Mouse (Mus musculus) neural tube, embryonic 14.5 days (tissue): ENCODE results near the gene Ghr. TPM values are rescaled to one million over a fixed set of nuclear protein-coding genes. Genes with fewer than 3 reads are reported as not detected.
A peak's percentile ranks its signal among the peaks of the same experiment; 100 is the strongest.

ENCODE experiments used
- ATAC-seq: fragments of 200-750 bp; cut with Nextera tagmentation; 2 replicates; pipeline ENCODE4 v1.8.0; 2017; ENCODE audit warnings: low read depth, mild to moderate bottlenecking, moderate TSS enrichment, moderate library complexity
- H3K27ac ChIP-seq: fragments of 300-500 bp; sonication (generic); 2 replicates; pipeline ENCODE4 v1.5.1; 2014; ENCODE audit warnings: low read depth, mild to moderate bottlenecking, control low read depth, low read length, moderate library complexity, mixed read lengths
- H3K27me3 ChIP-seq: fragments of 300-500 bp; sonication (generic); 2 replicates; pipeline ENCODE4 v1.6.1; 2014; ENCODE audit warnings: low read length; ENCODE audit not compliant: control insufficient read depth, insufficient read depth
- H3K36me3 ChIP-seq: fragments of 300-500 bp; sonication (generic); 2 replicates; pipeline ENCODE4 v1.6.1; 2014; ENCODE audit warnings: low read length, mixed read lengths; ENCODE audit not compliant: control insufficient read depth, insufficient read depth
- H3K4me1 ChIP-seq: fragments of 300-500 bp; sonication (generic); 2 replicates; pipeline ENCODE4 v1.6.1; 2014; ENCODE audit warnings: low read length; ENCODE audit not compliant: control insufficient read depth, insufficient read depth
- H3K4me2 ChIP-seq: fragments of 300-500 bp; sonication (generic); 2 replicates; pipeline ENCODE4 v1.6.1; 2014; ENCODE audit warnings: mild to moderate bottlenecking, low read depth, low read length, control low read depth
- H3K4me3 ChIP-seq: fragments of 300-500 bp; sonication (generic); 2 replicates; pipeline ENCODE4 v1.5.1; 2014; ENCODE audit warnings: low read depth, low read length, control low read depth, mixed read lengths
- H3K9ac ChIP-seq: fragments of 300-500 bp; sonication (generic); replicated peaks from 2 replicates; pipeline ENCODE4 v1.6.1; 2014; ENCODE audit warnings: low read depth, mild to moderate bottlenecking, control low read depth, low read length, mixed read lengths
- H3K9me3 ChIP-seq: fragments of 300-500 bp; sonication (generic); 2 replicates; pipeline ENCODE4 v1.6.1; 2016; ENCODE audit warnings: low read length; ENCODE audit not compliant: control insufficient read depth
- WGBS: fragments of 180-500 bp; shearing (Covaris S2); extraction: QIAGEN DNeasy Blood & Tissue Kit; methylation state at CpG from one replicate; pipeline ENCODE4 v1.1.7; 2014; 5-methylcytosine and 5-hydroxymethylcytosine counted together
- polyA plus RNA-seq: library from polyadenylated mRNA; unstranded; fragments of >200 nt; fragmentation: Nextera tagmentation; extraction: Ambion mirVana; gene quantifications from 2 replicates; pipeline ENCODE4 v1.2.1, GENCODE M21; 2014

Gene Ghr
- polyA plus RNA-seq, 1 experiment from 2014 or later: 9.8 TPM

DNA sequence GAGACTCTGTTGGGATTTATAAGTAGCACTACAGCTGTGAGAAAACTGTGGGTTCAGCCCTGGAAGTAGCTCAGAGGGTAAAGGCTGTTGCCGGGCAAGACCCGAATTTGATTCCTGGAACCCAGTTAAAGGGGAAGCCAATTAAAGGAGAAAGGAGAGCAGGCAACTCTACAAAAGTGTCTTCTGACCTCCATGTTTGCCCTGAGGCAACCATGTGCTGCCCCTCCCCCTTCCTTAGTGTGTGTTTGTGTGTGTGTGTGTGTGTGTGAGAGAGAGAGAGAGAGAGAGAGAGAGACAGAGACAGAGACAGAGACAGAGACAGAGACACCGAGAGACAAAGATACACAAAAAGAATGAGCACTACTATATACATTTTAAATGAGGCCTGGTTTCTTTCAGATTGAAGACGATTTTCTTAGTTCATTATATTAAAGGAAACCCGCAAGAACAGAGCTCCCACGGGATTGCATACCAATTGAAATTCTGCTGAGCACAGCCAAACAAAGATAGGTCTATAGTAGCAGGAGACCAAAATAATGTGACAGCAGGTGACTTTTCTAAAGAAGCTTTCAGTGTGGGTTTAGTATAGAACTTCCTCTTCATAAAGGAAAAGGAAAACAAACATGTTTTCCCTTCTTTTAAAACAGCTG, 313.2 kb downstream of the Ghr start:
- no peak for ATAC-seq
- Histone ChIP-seq H3K9me3 (no peaks in the 10 kb centered on the region), H3K4me3 (peak overlapping the region; percentile 19; the same call in 1 of the 2 replicates), H3K4me2 (peak overlapping the region; percentile 34; the same call in 1 of the 2 replicates), H3K4me1 (no peaks in the 10 kb centered on the region), H3K27me3 (no peaks in the 10 kb centered on the region), H3K9ac (no peak overlapping the region), H3K27ac (peak overlapping the region; percentile 19; the same call in 1 of the 2 replicates), H3K36me3 (no peaks in the 10 kb centered on the region)
- 19% methylated on average over 6 of the region's 6 CpGs for WGBS

DNA sequence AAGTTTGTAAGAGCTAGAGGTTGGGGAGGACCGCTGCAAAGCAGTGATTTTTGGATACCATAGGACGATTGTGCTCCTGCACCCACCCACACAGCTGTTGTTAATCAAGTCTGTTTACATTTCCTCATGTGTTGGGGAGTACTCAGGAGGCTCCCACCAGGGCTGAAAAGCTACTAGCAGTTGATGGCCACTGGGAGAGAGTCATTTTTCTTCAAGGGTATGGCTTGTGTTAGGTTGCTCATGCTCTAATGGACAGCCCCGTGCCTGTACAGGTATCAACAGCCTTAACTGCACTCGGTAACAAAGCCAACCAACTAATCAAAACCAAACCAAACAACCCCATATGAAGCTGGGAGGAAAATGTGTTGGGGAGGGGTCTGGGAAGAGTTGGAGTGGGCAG, 313.8 kb downstream of the Ghr start:
- Histone ChIP-seq H3K27me3 (no peaks in the 10 kb centered on the region), H3K4me1 (no peaks in the 10 kb centered on the region), H3K27ac (no peak overlapping the region), H3K9ac (no peak overlapping the region), H3K9me3 (no peaks in the 10 kb centered on the region), H3K4me2 (no peak overlapping the region), H3K4me3 (no peak overlapping the region), H3K36me3 (no peaks in the 10 kb centered on the region)
- 75% methylated on average over 4 of the region's 4 CpGs for WGBS
- no peak for ATAC-seq

- ATAC-seq: no peak
Observed at GRCm38 (mm10) chr15:3268247-3268646, 315.0 kb downstream of the Ghr start, which contains the start of gene Selenop. TSS of gene Selenop (plus strand) at chr15:3268547.

More at GRCm38 (mm10) chr15:3268247-3268646, 315.0 kb downstream of the Ghr start, which contains the start of gene Selenop:
- H3K4me2 ChIP-seq: no peak within 1 kb of the TSS
- H3K4me3 ChIP-seq: no peak within 1 kb of the TSS
- WGBS: 69% methylated on average over 6 of the region's 6 CpGs
- no peaks in the 10 kb centered on the region for H3K27me3 ChIP-seq
- no peaks in the 10 kb centered on the region for H3K4me1 ChIP-seq
- no peak within 1 kb of the TSS for H3K27ac ChIP-seq
- H3K9me3 ChIP-seq: no peaks in the 10 kb centered on the region
- no peak within 1 kb of the TSS for H3K9ac ChIP-seq
- H3K36me3 ChIP-seq: no peaks in the 10 kb centered on the region
